ENCODE assay signal across 8 mouse cellular contexts in genomic region chr19:37703902-37704509, GRCm38 (mm10). TPM values are rescaled to one million over a fixed set of nuclear protein-coding genes. Genes with fewer than 3 reads are reported as not detected.
DNase-seq lines count a peak whose midpoint lies in the region; ATAC-seq and TF ChIP-seq lines count a peak whose summit lies in the region.

No protein-coding gene starts in this region.

- peaks cover 48% of the 10 kb centered on the region for H3K27me3 ChIP-seq in neural tube, embryonic 15.5 days (replicated peaks)
- peaks cover 35% of the 10 kb centered on the region for H3K27me3 ChIP-seq in kidney, postnatal 0 days (ENCODE audit: insufficient read depth, low read length)
- peaks cover 36% of the 10 kb centered on the region for H3K27me3 ChIP-seq in liver, embryonic 14.5 days (ENCODE audit: control insufficient read depth, insufficient read depth, low read length)
- peaks cover 32% of the 10 kb centered on the region for H3K27me3 ChIP-seq in neural tube, embryonic 14.5 days (ENCODE audit: control insufficient read depth, insufficient read depth, low read length)

- TF ChIP-seq CTCF in kidney, postnatal 0 days (IDR thresholded peaks at IDR 0.05; ENCODE audit: low read depth) = peak; percentile 96
- TF ChIP-seq CTCF in liver, embryonic 14.5 days (IDR thresholded peaks at IDR 0.05; ENCODE audit: low read depth) = peak; percentile 94

- H3K36me3 ChIP-seq in neural tube, embryonic 15.5 days = no peaks in the 10 kb centered on the region
- H3K36me3 ChIP-seq in kidney, postnatal 0 days (ENCODE audit: insufficient read depth, low read length) = no peaks in the 10 kb centered on the region
- H3K36me3 ChIP-seq in liver, embryonic 14.5 days (replicated peaks; ENCODE audit: control insufficient read depth, insufficient read depth, low read depth) = no peaks in the 10 kb centered on the region
- H3K36me3 ChIP-seq in neural tube, embryonic 14.5 days (ENCODE audit: control insufficient read depth, insufficient read depth, low read length) = no peaks in the 10 kb centered on the region

- H3K4me3 ChIP-seq in neural tube, embryonic 15.5 days (replicated peaks) = no peak overlapping the region
- H3K4me3 ChIP-seq in kidney, postnatal 0 days (replicated peaks; ENCODE audit: low read depth, low read length) = no peak overlapping the region
- H3K4me3 ChIP-seq in liver, embryonic 14.5 days (ENCODE audit: insufficient read depth in 1 of 2, low read depth in 2 of 2, low read length in 2 of 2) = no peak overlapping the region
- H3K4me3 ChIP-seq in neural tube, embryonic 14.5 days (ENCODE audit: low read depth, low read length) = no peak overlapping the region

- H3K4me1 ChIP-seq in neural tube, embryonic 15.5 days = peaks cover 3% of the 10 kb centered on the region
- no peaks in the 10 kb centered on the region for H3K4me1 ChIP-seq in kidney, postnatal 0 days (replicated peaks; ENCODE audit: insufficient read depth, low read length)
- no peaks in the 10 kb centered on the region; a peak in 1 of 4 replicates for H3K4me1 ChIP-seq in liver, embryonic 14.5 days (replicated peaks; ENCODE audit: control insufficient read depth in 2 of 2, insufficient read depth in 2 of 2, low read length in 1 of 2)
- H3K4me1 ChIP-seq in neural tube, embryonic 14.5 days (ENCODE audit: control insufficient read depth, insufficient read depth, low read length) = peaks cover under 1% of the 10 kb centered on the region; the same call in 1 of the 2 replicates

- H3K4me2 ChIP-seq in neural tube, embryonic 15.5 days = no peak overlapping the region
- H3K4me2 ChIP-seq in kidney, postnatal 0 days (ENCODE audit: low read length) = no peak overlapping the region
- H3K4me2 ChIP-seq in liver, embryonic 14.5 days (ENCODE audit: low read depth) = no peak overlapping the region
- H3K4me2 ChIP-seq in neural tube, embryonic 14.5 days (ENCODE audit: low read depth, low read length) = no peak overlapping the region

- intact Hi-C loops in gastrocnemius, postnatal 36 days (cut with DNase I) = loop anchor here (1.0 to 2.0 kb wide), 2 partner anchors 183 to 233 kb away; no protein-coding TSS in a partner anchor

- no peak overlapping the region for H3K27ac ChIP-seq in neural tube, embryonic 15.5 days (replicated peaks)
- no peak overlapping the region for H3K27ac ChIP-seq in kidney, postnatal 0 days
- H3K27ac ChIP-seq in liver, embryonic 14.5 days = no peak overlapping the region
- no peak overlapping the region for H3K27ac ChIP-seq in neural tube, embryonic 14.5 days (ENCODE audit: low read depth, low read length)

- DNase-seq in neural tube, embryonic 10.5 days (ENCODE audit: extremely low spot score, low spot score) = peak; percentile 87
- DNase-seq in cerebellum, postnatal 4 days (ENCODE audit: low spot score in 2 of 2) = peak; percentile 67 to 77
- DNase-seq in gastrocnemius, postnatal 36 days = peak; percentile 43 to 61
- peak; percentile 75 for DNase-seq in kidney, postnatal 0 days (ENCODE audit: low spot score)
- DNase-seq in liver, embryonic 14.5 days (ENCODE audit: low read depth in 3 of 3, low spot score in 3 of 3) = peak in 2 of 3 experiments; percentile 22 to 27
- DNase-seq in thymus, adult 18-20 months = peak; percentile 15 to 16

- TF ChIP-seq EP300 in liver, embryonic 14.5 days (IDR thresholded peaks at IDR 0.05; ENCODE audit: low read depth) = no peak

- 11% methylated on average over 3 of the region's 3 CpGs for WGBS in neural tube, embryonic 15.5 days
- WGBS in kidney, postnatal 0 days = 2% methylated on average over 3 of the region's 3 CpGs
- WGBS in liver, embryonic 14.5 days (ENCODE audit: insufficient replicate concordance) = 3% methylated on average over 3 of the region's 3 CpGs
- 14% methylated on average over 3 of the region's 3 CpGs for WGBS in neural tube, embryonic 14.5 days

- no peak; the same call in 1 of the 2 replicates for ATAC-seq in neural tube, embryonic 15.5 days (ENCODE audit: low FRiP score)
- peak; percentile 52 for ATAC-seq in kidney, postnatal 0 days (replicated peaks; ENCODE audit: low FRiP score, low read depth)
- ATAC-seq in liver, embryonic 14.5 days (ENCODE audit: insufficient read depth) = no peak
- ATAC-seq in neural tube, embryonic 14.5 days (ENCODE audit: low read depth) = peak; percentile 72

- no peaks in the 10 kb centered on the region for H3K9me3 ChIP-seq in neural tube, embryonic 15.5 days (replicated peaks)
- no peaks in the 10 kb centered on the region for H3K9me3 ChIP-seq in kidney, postnatal 0 days (replicated peaks; ENCODE audit: low read length)
- no peaks in the 10 kb centered on the region for H3K9me3 ChIP-seq in liver, embryonic 14.5 days (ENCODE audit: control insufficient read depth, low read length)
- H3K9me3 ChIP-seq in neural tube, embryonic 14.5 days (ENCODE audit: control insufficient read depth, low read length) = no peaks in the 10 kb centered on the region

- no peak overlapping the region for H3K9ac ChIP-seq in neural tube, embryonic 15.5 days (replicated peaks)
- no peak overlapping the region for H3K9ac ChIP-seq in kidney, postnatal 0 days (ENCODE audit: low read depth, low read length)
- H3K9ac ChIP-seq in liver, embryonic 14.5 days (replicated peaks) = no peak overlapping the region
- no peak overlapping the region for H3K9ac ChIP-seq in neural tube, embryonic 14.5 days (replicated peaks; ENCODE audit: low read depth, low read length)

RNA-seq across cellular contexts. Expression of gene Cyp26a1, which starts 6.4 kb away (rescaled TPM):
- polyA plus RNA-seq in neural tube, embryonic 15.5 days (2015; fragmentation: Nextera tagmentation; extraction: Ambion mirVana) = 0.65 and 1.3 TPM in 2 replicates
- under 1 TPM in 1 of 2 experiments, not detected in 1; 0.13 TPM for total RNA-seq in gastrocnemius, postnatal 36 days (2021)
- 1.8 and 2.6 TPM in 2 replicates for polyA plus RNA-seq in kidney, postnatal 0 days (2015; fragmentation: Nextera tagmentation; extraction: Ambion mirVana)
- 0.16 TPM in 2 replicates for polyA plus RNA-seq in liver, embryonic 14.5 days (2012; rRNA removed)
- polyA plus RNA-seq in liver, embryonic 14.5 days (2014; fragmentation: Nextera tagmentation; extraction: Ambion mirVana) = 0.10 TPM in 1 of 2 replicates, not detected in the other
- polyA plus RNA-seq in neural tube, embryonic 14.5 days (2014; fragmentation: Nextera tagmentation; extraction: Ambion mirVana) = 0.44 TPM in 1 of 2 replicates, not detected in the other

RNA-seq across cellular contexts. Expression of gene Cyp26c1, which starts 18.6 kb away (rescaled TPM):
- polyA plus RNA-seq in neural tube, embryonic 15.5 days (2015; fragmentation: Nextera tagmentation; extraction: Ambion mirVana) = not detected in 2 replicates
- not detected for total RNA-seq in gastrocnemius, postnatal 36 days (2021)
- not detected in 2 replicates for polyA plus RNA-seq in kidney, postnatal 0 days (2015; fragmentation: Nextera tagmentation; extraction: Ambion mirVana)
- polyA plus RNA-seq in liver, embryonic 14.5 days (2012; rRNA removed) = 0.01 and 0.03 TPM in 2 replicates
- not detected in 2 replicates for polyA plus RNA-seq in liver, embryonic 14.5 days (2014; fragmentation: Nextera tagmentation; extraction: Ambion mirVana)
- polyA plus RNA-seq in neural tube, embryonic 14.5 days (2014; fragmentation: Nextera tagmentation; extraction: Ambion mirVana) = not detected in 2 replicates

Comparison
In these comparisons a context has a peak if more than half of its experiments do, and no peak if none do; other contexts are left out.
1. ATAC-seq: peak in kidney, postnatal 0 days (single experiment) and neural tube, embryonic 14.5 days (single experiment); none in neural tube, embryonic 15.5 days (single experiment) and liver, embryonic 14.5 days (single experiment).
2. DNase-seq: peak in every context shown above with its lines; median percentile 87 in neural tube, embryonic 10.5 days; 75 in kidney, postnatal 0 days; 72 in cerebellum, postnatal 4 days; 52 in gastrocnemius, postnatal 36 days; 24 in liver, embryonic 14.5 days; 16 in thymus, adult 18-20 months.